Mouse (Mus musculus) cerebellum, adult 11-12 months (tissue): ENCODE results near the gene 1700069L16Rik.

Source experiments
- DNase-seq: peaks from one replicate; pipeline ENCODE4 v3.0.0; 2022

1700069L16Rik gene

GRCm38 (mm10) chr5:113724446-113724845 is at the start of gene 1700069L16Rik:
TSS of gene 1700069L16Rik (minus strand) at chr5:113724772.
- DNase-seq: peak; percentile 94

GRCm38 (mm10) chr5:113773664-113774063 is 49.1 kb upstream of the 1700069L16Rik start:
- peak; percentile 70 for DNase-seq

GRCm38 (mm10) chr5:113772905-113773519 is 48.4 kb upstream of the 1700069L16Rik start:
- DNase-seq: no peak

- DNase-seq: peak; percentile 95
Observed at GRCm38 (mm10) chr5:113772450-113772895, 47.9 kb upstream of the 1700069L16Rik start, which contains the start of the genes Sart3 and Iscu. TSS of gene Sart3 (minus strand) at chr5:113772510. TSS of gene Iscu (plus strand) at chr5:113772748.

- DNase-seq: peak; percentile 89
Observed at GRCm38 (mm10) chr5:113771213-113772162, 46.9 kb upstream of the 1700069L16Rik start.

GRCm38 (mm10) chr5:113768806-113769205 is 44.2 kb upstream of the 1700069L16Rik start:
- DNase-seq: no peak

- DNase-seq: no peak
Observed at GRCm38 (mm10) chr5:113765641-113766526, 41.3 kb upstream of the 1700069L16Rik start.

- DNase-seq: no peak
Observed at GRCm38 (mm10) chr5:113764426-113764825, 39.9 kb upstream of the 1700069L16Rik start.

- no peak for DNase-seq
Observed at GRCm38 (mm10) chr5:113761585-113761984, 37.0 kb upstream of the 1700069L16Rik start.

GRCm38 (mm10) chr5:113755347-113756030 is 30.9 kb upstream of the 1700069L16Rik start:
- DNase-seq: no peak

GRCm38 (mm10) chr5:113751521-113752157 is 27.1 kb upstream of the 1700069L16Rik start:
- no peak for DNase-seq

- no peak for DNase-seq
Observed at GRCm38 (mm10) chr5:113748556-113749331, 24.2 kb upstream of the 1700069L16Rik start.

GRCm38 (mm10) chr5:113747629-113748028 is 23.1 kb upstream of the 1700069L16Rik start:
- DNase-seq: no peak

GRCm38 (mm10) chr5:113737607-113738237 is 13.2 kb upstream of the 1700069L16Rik start:
- DNase-seq: peak; percentile 57

- peak; percentile 62 for DNase-seq
Observed at GRCm38 (mm10) chr5:113736522-113737164, 12.1 kb upstream of the 1700069L16Rik start.

GRCm38 (mm10) chr5:113736113-113736502 is 11.5 kb upstream of the 1700069L16Rik start:
- DNase-seq: no peak

- peak; percentile 95 for DNase-seq
Observed at GRCm38 (mm10) chr5:113735345-113736112, 11.0 kb upstream of the 1700069L16Rik start, which contains the start of gene Ficd. TSS of gene Ficd (plus strand) at chr5:113735803.

- no peak for DNase-seq
Observed at GRCm38 (mm10) chr5:113735023-113735344, 10.4 kb upstream of the 1700069L16Rik start.

- no peak for DNase-seq
Observed at GRCm38 (mm10) chr5:113734376-113734775, 9.8 kb upstream of the 1700069L16Rik start.
